Mouse (Mus musculus) neural tube, embryonic 14.5 days (tissue): ENCODE results near the gene Nyap1. TPM values are rescaled to one million over a fixed set of nuclear protein-coding genes. Genes with fewer than 3 reads are reported as not detected.
"Not testable (repeated sequence)": the region's sequence is repeated elsewhere in the genome, so short reads cannot be mapped to it uniquely, and the experiment has no call there.

Source experiments
- ATAC-seq: fragments of 200-750 bp; cut with Nextera tagmentation; 2 replicates; pipeline ENCODE4 v1.8.0; 2017; ENCODE audit warnings: low read depth, mild to moderate bottlenecking, moderate TSS enrichment, moderate library complexity
- H3K27ac ChIP-seq: fragments of 300-500 bp; sonication (generic); 2 replicates; pipeline ENCODE4 v1.5.1; 2014; ENCODE audit warnings: low read depth, mild to moderate bottlenecking, control low read depth, low read length, moderate library complexity, mixed read lengths
- H3K27me3 ChIP-seq: fragments of 300-500 bp; sonication (generic); 2 replicates; pipeline ENCODE4 v1.6.1; 2014; ENCODE audit warnings: low read length; ENCODE audit not compliant: control insufficient read depth, insufficient read depth
- H3K36me3 ChIP-seq: fragments of 300-500 bp; sonication (generic); 2 replicates; pipeline ENCODE4 v1.6.1; 2014; ENCODE audit warnings: low read length, mixed read lengths; ENCODE audit not compliant: control insufficient read depth, insufficient read depth
- H3K4me1 ChIP-seq: fragments of 300-500 bp; sonication (generic); 2 replicates; pipeline ENCODE4 v1.6.1; 2014; ENCODE audit warnings: low read length; ENCODE audit not compliant: control insufficient read depth, insufficient read depth
- H3K4me2 ChIP-seq: fragments of 300-500 bp; sonication (generic); 2 replicates; pipeline ENCODE4 v1.6.1; 2014; ENCODE audit warnings: mild to moderate bottlenecking, low read depth, low read length, control low read depth
- H3K4me3 ChIP-seq: fragments of 300-500 bp; sonication (generic); 2 replicates; pipeline ENCODE4 v1.5.1; 2014; ENCODE audit warnings: low read depth, low read length, control low read depth, mixed read lengths
- H3K9ac ChIP-seq: fragments of 300-500 bp; sonication (generic); replicated peaks from 2 replicates; pipeline ENCODE4 v1.6.1; 2014; ENCODE audit warnings: low read depth, mild to moderate bottlenecking, control low read depth, low read length, mixed read lengths
- H3K9me3 ChIP-seq: fragments of 300-500 bp; sonication (generic); 2 replicates; pipeline ENCODE4 v1.6.1; 2016; ENCODE audit warnings: low read length; ENCODE audit not compliant: control insufficient read depth
- WGBS: fragments of 180-500 bp; shearing (Covaris S2); extraction: QIAGEN DNeasy Blood & Tissue Kit; methylation state at CpG from one replicate; pipeline ENCODE4 v1.1.7; 2014; 5-methylcytosine and 5-hydroxymethylcytosine counted together
- polyA plus RNA-seq: library from polyadenylated mRNA; unstranded; fragments of >200 nt; fragmentation: Nextera tagmentation; extraction: Ambion mirVana; gene quantifications from 2 replicates; pipeline ENCODE4 v1.2.1, GENCODE M21; 2014

Nyap1 gene
- polyA plus RNA-seq, 1 experiment from 2014 or later = 13.6 TPM

DNA sequence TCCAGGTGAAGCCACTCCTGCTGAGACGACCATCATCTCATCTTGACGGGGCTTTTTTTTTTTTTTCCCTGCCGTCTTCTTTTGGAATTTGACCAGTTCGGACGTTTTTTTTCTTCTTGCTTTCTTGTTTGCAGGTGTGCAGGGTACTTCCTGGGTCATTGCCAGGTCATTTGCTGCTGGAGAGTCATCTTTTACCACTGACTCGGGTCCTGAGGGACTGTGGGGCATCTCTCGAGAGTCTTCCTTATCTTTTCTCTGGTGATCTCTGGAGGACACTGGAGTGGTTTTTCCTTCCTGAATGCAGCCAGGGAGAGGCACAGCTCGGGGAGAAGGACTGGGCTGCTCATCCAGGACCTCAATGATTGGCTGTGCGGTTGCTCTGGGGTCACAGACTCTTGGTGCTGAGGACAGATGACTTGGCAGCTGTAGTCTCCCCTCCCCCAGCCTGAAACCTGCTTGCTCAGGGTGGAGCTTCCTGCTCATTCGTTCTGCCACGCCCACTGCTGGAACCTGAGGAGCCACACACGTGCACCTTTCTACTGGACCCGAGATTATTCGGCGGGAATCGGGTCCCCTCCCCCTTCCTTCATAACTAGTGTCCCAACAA, 20.7 kb downstream of the Nyap1 start:
- not testable (repeated sequence) for H3K27ac ChIP-seq, H3K4me2 ChIP-seq

DNA sequence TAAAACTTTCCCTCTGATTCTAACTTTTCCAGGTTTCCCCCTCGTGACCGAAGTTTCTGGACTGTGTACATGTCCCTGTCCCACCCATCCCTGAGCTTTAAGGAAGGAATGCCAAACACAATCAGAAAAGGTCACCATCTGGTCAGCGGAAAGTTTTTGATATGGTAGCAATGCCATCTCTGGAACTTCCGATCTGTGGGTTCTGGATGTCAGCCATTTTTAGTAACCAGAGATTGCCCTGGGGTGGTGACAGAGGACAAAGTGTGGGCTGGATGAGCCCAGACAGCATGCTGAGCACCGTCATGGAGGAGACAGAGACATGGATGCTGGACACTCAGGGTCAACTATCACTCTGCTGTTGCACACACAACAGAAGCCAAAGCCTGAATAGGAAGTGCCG, 22.3 kb downstream of the Nyap1 start:
- H3K4me2 ChIP-seq = no peak overlapping the region
- no peak overlapping the region for H3K9ac ChIP-seq
- H3K4me3 ChIP-seq = no peak overlapping the region
- H3K36me3 ChIP-seq = no peaks in the 10 kb centered on the region
- H3K9me3 ChIP-seq = no peaks in the 10 kb centered on the region
- H3K27me3 ChIP-seq = no peaks in the 10 kb centered on the region
- 93% methylated on average over 6 of the region's 6 CpGs for WGBS
- H3K4me1 ChIP-seq = no peaks in the 10 kb centered on the region
- H3K27ac ChIP-seq = no peak overlapping the region
- ATAC-seq = no peak

More for the DNA sequence above, 20.7 kb downstream of the Nyap1 start:
- not testable (repeated sequence) for H3K4me3 ChIP-seq, H3K9me3 ChIP-seq, H3K27me3 ChIP-seq, H3K4me1 ChIP-seq, H3K9ac ChIP-seq, H3K36me3 ChIP-seq, ATAC-seq
- WGBS = 29% methylated on average over 9 of the region's 16 CpGs

DNA sequence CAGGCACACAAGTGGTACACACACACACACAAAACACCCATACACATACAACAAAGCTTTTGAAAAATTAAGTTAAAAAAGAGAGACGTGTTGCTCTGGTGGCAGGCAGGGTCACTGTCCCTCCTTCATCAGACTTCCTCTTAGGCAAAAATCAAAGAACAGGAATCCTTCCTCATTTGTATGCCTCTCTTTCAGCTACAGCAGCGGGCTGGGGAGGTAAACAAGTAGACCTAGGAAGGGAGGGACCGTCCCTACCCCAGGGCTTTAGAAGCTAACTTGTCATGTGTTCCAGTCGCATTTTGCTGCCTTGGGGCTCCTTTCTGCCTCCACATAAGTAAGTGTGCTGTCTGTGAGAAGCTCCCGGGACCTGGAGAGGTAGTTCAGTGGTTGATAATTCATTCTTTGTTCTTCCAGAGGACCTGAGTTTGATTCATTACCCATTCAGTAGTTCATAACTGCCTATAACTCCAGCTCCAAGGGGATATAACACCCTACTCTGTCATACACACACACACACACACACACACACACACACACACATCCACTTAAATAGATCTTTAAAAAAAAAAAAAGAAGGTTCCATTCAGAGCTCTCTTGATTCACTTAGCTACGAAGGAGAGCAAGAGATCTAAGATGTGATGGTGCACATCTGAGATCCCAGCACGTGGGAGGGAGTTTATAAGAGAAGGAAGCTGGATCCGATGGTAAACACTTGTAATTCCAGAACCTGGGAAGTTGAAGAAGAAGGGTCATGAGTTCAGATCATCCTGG, 23.2 kb downstream of the Nyap1 start:
- ATAC-seq = no peak

DNA sequence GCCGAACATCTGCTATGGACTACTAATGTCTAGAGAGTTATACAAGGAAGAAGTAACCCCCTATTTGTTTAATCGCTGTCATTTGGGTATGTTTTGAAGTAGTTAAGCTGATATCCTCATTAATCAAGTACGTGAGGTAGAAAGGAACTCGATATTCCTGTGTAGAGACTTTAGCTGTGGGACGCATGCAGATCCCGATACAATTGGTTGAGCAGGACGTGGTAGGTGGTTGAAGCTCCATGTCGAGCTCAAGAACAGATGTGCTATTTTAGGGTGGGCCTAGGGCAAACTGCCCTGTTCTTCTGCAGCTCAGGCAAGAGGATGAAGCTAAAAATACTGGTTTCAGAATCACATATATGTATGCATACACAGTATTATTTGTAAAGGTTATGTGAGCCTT, 25.7 kb downstream of the Nyap1 start:
- no peak overlapping the region for H3K4me2 ChIP-seq
- no peak overlapping the region for H3K9ac ChIP-seq
- H3K27me3 ChIP-seq = no peaks in the 10 kb centered on the region
- WGBS = 86% methylated on average over 8 of the region's 8 CpGs
- ATAC-seq = no peak
- no peak overlapping the region for H3K4me3 ChIP-seq
- no peaks in the 10 kb centered on the region for H3K4me1 ChIP-seq
- H3K27ac ChIP-seq = no peak overlapping the region
- no peaks in the 10 kb centered on the region for H3K9me3 ChIP-seq
- no peaks in the 10 kb centered on the region for H3K36me3 ChIP-seq

More for the DNA sequence above, 23.2 kb downstream of the Nyap1 start:
- no peaks in the 10 kb centered on the region for H3K4me1 ChIP-seq
- no peak overlapping the region for H3K4me3 ChIP-seq
- WGBS = 63% methylated on average over 8 of the region's 8 CpGs
- no peaks in the 10 kb centered on the region for H3K9me3 ChIP-seq
- H3K36me3 ChIP-seq = no peaks in the 10 kb centered on the region
- no peak overlapping the region for H3K27ac ChIP-seq
- no peaks in the 10 kb centered on the region for H3K27me3 ChIP-seq
- no peak overlapping the region for H3K4me2 ChIP-seq
- no peak overlapping the region for H3K9ac ChIP-seq

DNA sequence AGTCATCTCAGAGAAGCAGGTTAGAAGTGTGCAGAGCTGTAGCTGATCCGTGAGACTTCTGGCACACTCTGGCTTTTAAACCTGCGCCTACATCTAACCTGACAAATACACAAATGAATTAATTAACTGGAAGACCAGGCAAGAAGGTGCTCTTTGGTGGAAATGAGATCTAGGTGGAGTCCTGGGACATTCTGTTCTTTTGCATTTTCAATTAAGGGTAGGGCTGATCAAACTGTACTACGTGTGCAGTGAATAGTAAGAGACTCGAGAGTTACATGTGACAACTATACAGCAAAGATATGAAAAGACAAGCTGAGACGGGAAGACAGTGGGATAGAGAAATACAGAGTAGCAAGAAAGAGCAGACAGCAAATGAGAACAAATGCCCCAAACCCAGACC, 28.0 kb downstream of the Nyap1 start:
- no peaks in the 10 kb centered on the region for H3K9me3 ChIP-seq
- ATAC-seq = no peak
- H3K9ac ChIP-seq = no peak overlapping the region
- H3K4me2 ChIP-seq = no peak overlapping the region
- H3K27ac ChIP-seq = no peak overlapping the region
- no peaks in the 10 kb centered on the region for H3K4me1 ChIP-seq
- H3K4me3 ChIP-seq = no peak overlapping the region
- H3K36me3 ChIP-seq = no peaks in the 10 kb centered on the region
- 82% methylated on average over 5 of the region's 5 CpGs for WGBS
- no peaks in the 10 kb centered on the region for H3K27me3 ChIP-seq

DNA sequence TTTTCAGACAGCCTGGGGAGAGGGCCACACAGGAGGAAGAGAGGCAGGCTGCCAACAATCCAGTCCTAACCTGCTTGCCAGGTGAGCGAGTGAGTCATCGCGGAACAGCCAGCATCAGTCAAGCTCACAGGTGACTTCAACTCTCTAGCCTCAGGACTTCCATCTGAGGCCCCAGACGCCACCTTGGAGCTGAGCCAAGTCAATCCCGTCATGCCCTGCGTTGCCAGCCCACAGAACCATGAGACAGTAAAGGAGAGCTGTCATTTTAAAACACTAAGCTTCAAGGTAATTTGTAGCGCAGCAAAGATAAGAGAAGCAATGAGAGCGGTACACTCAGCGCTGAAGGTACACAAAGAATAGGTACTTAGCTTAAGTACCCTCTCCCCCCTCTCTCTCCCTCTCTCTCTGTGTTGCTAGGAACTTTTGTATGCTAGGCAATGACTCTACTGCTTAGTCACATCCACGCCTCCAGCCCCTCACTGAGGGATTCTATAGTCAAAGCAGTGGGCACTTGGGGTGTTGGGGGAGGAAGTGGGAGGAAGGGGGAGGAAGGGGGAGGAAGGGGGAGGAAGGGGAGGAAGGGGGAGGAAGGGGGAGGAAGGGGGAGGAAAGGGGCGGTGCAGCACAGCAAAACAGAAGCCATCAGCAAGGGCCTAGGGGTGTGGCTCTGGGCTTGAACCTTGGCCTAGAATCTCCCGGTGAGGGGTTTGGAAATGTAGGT, 34.3 kb downstream of the Nyap1 start:
- no peak overlapping the region for H3K4me3 ChIP-seq
- no peak overlapping the region for H3K9ac ChIP-seq
- H3K36me3 ChIP-seq = no peaks in the 10 kb centered on the region
- ATAC-seq = no peak
- no peaks in the 10 kb centered on the region for H3K9me3 ChIP-seq
- H3K4me1 ChIP-seq = no peaks in the 10 kb centered on the region
- H3K27me3 ChIP-seq = no peaks in the 10 kb centered on the region
- WGBS = 60% methylated on average over 12 of the region's 12 CpGs
- H3K4me2 ChIP-seq = peak overlapping the region; percentile 20; the same call in 1 of the 2 replicates
- H3K27ac ChIP-seq = peak overlapping the region; percentile 39; the same call in 1 of the 2 replicates

DNA sequence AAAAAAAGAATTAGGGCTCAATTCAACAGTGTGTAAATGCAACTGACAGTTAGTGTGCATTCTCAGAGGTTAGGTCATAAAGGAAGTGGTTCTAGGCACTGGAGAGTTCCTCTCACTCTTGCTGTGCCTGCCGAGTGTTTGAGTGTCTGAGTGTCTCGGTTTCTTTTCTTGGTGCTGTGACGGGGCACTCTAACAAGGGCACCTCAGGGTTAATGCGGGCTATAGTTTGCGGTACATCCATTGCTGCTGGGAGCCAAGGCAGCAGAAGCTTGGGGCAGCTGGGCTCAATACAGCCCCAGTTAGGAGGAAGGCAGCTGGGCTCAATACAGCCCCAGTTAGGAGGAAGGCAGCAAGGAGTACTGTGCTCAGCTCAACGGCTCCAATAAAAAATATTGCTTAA, 36.2 kb downstream of the Nyap1 start:
- no peak overlapping the region for H3K4me2 ChIP-seq
- H3K4me1 ChIP-seq = no peaks in the 10 kb centered on the region
- WGBS = 19% methylated on average over 6 of the region's 6 CpGs
- H3K9ac ChIP-seq = no peak overlapping the region
- no peak overlapping the region for H3K4me3 ChIP-seq
- H3K9me3 ChIP-seq = no peaks in the 10 kb centered on the region
- no peaks in the 10 kb centered on the region for H3K27me3 ChIP-seq
- ATAC-seq = no peak
- H3K36me3 ChIP-seq = no peaks in the 10 kb centered on the region
- no peak overlapping the region for H3K27ac ChIP-seq

DNA sequence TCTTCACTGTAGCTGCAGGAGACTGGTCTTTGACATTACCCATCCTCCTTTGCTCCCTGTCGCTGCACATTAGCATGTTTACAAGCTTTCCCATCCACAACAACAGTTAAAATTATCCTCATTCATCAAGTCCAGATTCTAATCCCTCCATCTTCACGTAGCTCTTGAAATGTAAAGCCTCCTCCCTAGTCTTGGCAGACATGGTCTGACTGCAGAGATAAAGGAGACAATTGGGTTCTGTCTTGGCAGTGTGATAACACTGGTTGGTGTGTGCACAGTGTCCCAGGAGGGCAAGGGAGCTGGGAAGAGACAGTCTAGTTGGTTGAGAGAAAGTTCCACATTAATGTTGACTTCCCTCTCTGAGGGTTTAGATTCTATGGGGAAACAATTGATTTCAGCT, 41.6 kb downstream of the Nyap1 start:
- no peaks in the 10 kb centered on the region for H3K9me3 ChIP-seq
- WGBS = 71% methylated on average over 2 of the region's 2 CpGs

DNA sequence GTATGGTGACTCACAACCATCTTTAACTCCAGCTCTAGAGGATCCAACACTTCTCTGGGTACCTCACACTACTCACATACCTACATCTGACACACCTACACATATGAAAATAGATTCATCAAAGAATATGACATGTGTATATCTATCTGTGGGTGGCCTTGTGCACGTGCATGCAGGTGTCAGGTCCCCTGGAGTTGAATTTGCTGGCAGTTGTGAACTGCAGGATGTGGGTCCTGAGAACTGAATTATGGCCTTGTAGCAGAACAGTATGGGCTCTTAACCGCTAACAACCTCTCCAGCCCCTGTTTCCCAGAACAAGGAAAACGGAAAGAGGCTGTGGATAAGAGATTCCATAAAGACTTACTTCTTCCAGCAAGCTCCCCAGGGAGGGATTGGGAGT, 42.3 kb downstream of the Nyap1 start:
- H3K4me1 ChIP-seq = no peaks in the 10 kb centered on the region
- no peaks in the 10 kb centered on the region for H3K9me3 ChIP-seq
- no peak overlapping the region for H3K4me3 ChIP-seq
- H3K36me3 ChIP-seq = no peaks in the 10 kb centered on the region
- WGBS = 70% methylated on average over 3 of the region's 3 CpGs
- H3K27ac ChIP-seq = no peak overlapping the region
- no peak overlapping the region for H3K4me2 ChIP-seq
- no peak for ATAC-seq
- H3K27me3 ChIP-seq = no peaks in the 10 kb centered on the region
- no peak overlapping the region for H3K9ac ChIP-seq

More for the DNA sequence above, 41.6 kb downstream of the Nyap1 start:
- Histone ChIP-seq H3K9ac (no peak overlapping the region), H3K27ac (no peak overlapping the region), H3K4me1 (no peaks in the 10 kb centered on the region), H3K4me3 (no peak overlapping the region), H3K4me2 (no peak overlapping the region), H3K27me3 (no peaks in the 10 kb centered on the region), H3K36me3 (no peaks in the 10 kb centered on the region)
- ATAC-seq = no peak
